Mouse (Mus musculus) forelimb bud, embryonic 11.5 days (tissue): ENCODE measurements at regions not wholly inside any gene's neighbourhood (a gene's known extent, or its start where the extent isn't known, plus 50 kb on each side); places are given as distances from the start of the nearest gene placed in this dataset.
A peak's percentile ranks its signal among the peaks of the same experiment; 100 is the strongest.

Source experiments
- DNase-seq: peaks from one replicate; pipeline ENCODE4 v3.0.0-alpha.2; 2012; ENCODE audit warnings: low read depth, low spot score

GRCm38 (mm10) chr4:106042456-106042855 lies 252.8 kb downstream of the Gm12728 start:
- DNase-seq: no peak

- DNase-seq: no peak
Measured at GRCm38 (mm10) chr4:106043661-106044060, 254.0 kb downstream of the Gm12728 start.

- DNase-seq: no peak
Measured at GRCm38 (mm10) chr4:106048053-106048452, 258.4 kb downstream of the Gm12728 start.

- no peak for DNase-seq
Measured at GRCm38 (mm10) chr4:106048797-106049196, 259.1 kb downstream of the Gm12728 start.

- no peak for DNase-seq
Measured at GRCm38 (mm10) chr4:106049880-106050279, 260.2 kb downstream of the Gm12728 start.

- DNase-seq: no peak
Measured at GRCm38 (mm10) chr4:106050297-106050696, 260.6 kb downstream of the Gm12728 start.

GRCm38 (mm10) chr4:106053496-106053895 lies 262.5 kb upstream of the Usp24 start:
- DNase-seq: no peak

- DNase-seq: no peak
Measured at GRCm38 (mm10) chr4:106054324-106054723, 261.7 kb upstream of the Usp24 start.

- DNase-seq: no peak
Measured at GRCm38 (mm10) chr4:106062651-106063050, 253.4 kb upstream of the Usp24 start.

GRCm38 (mm10) chr4:106063851-106064382 lies 252.1 kb upstream of the Usp24 start:
- DNase-seq: no peak

GRCm38 (mm10) chr4:106067023-106067422 lies 249.0 kb upstream of the Usp24 start:
- DNase-seq: peak; percentile 57

GRCm38 (mm10) chr4:106083546-106083945 lies 232.5 kb upstream of the Usp24 start:
- no peak for DNase-seq

- peak; percentile 88 for DNase-seq
Measured at GRCm38 (mm10) chr4:106091927-106092675, 223.9 kb upstream of the Usp24 start.

- DNase-seq: no peak
Measured at GRCm38 (mm10) chr4:106092676-106093070, 223.3 kb upstream of the Usp24 start.

- no peak for DNase-seq
Measured at GRCm38 (mm10) chr4:106093252-106093651, 222.8 kb upstream of the Usp24 start.

GRCm38 (mm10) chr4:106094882-106095556 lies 221.0 kb upstream of the Usp24 start:
- no peak for DNase-seq

GRCm38 (mm10) chr4:106096130-106096529 lies 219.9 kb upstream of the Usp24 start:
- DNase-seq: peak; percentile 58

- no peak for DNase-seq
Measured at GRCm38 (mm10) chr4:106097846-106098245, 218.2 kb upstream of the Usp24 start.

GRCm38 (mm10) chr4:106100211-106101025 lies 215.6 kb upstream of the Usp24 start:
- peak; percentile 76 for DNase-seq

GRCm38 (mm10) chr4:106101904-106102303 lies 214.1 kb upstream of the Usp24 start:
- DNase-seq: no peak

- DNase-seq: peak; percentile 90
Measured at GRCm38 (mm10) chr4:106102451-106102977, 213.5 kb upstream of the Usp24 start.
